Mouse (Mus musculus) spleen, postnatal 0 days (tissue): Measurements from ENCODE around the gene Dbr1. TPM values are rescaled to one million over a fixed set of nuclear protein-coding genes. Genes with fewer than 3 reads are reported as not detected.

ENCODE experiments used
- polyA plus RNA-seq: library from polyadenylated mRNA; unstranded; fragments of >200 nt; fragmentation: Nextera tagmentation; extraction: Ambion mirVana; gene quantifications from 2 replicates; pipeline ENCODE4 v1.2.1, GENCODE M21; 2015

The Dbr1 gene
- polyA plus RNA-seq: 24.0 and 26.0 TPM in 2 replicates

DNA sequence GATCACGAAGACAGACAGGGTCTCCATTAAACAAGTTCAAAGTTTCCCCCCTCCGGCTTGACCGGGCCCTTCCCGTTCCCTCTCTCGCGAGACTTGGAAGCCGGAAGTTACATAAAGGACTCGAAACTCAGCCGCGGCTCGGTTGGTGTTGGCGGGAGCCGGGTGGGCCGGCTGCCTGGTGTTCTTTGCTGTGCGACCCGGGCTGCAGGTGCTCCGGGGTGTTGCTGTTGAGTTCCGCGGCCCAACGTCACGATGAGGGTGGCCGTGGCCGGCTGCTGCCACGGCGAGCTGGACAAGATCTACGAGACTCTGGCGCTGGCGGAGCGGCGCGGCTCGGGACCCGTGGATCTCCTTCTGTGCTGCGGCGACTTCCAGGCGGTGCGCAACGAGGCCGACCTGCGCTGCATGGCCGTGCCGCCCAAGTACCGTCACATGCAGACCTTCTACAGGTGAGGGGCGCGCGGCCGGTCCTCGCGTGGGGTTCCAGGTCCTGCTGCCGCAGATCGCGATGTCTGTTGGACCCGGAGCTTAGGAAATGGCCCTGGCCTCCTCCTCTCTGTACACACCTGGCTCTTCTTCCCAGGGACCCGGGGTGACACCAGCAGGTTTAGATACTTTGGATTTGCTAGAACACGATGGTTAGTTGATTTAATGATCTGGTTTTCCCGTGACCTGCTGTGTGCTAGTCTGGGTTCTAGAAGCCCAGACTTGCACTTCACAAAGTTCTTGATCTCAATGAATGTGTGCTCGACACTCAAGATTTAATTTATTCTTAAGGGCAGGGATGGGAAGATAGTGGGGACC lies at the start of gene Dbr1:
Gene Dbr1 (plus strand): TSS at position 123 of the 804 bp plus-strand sequence.

DNA sequence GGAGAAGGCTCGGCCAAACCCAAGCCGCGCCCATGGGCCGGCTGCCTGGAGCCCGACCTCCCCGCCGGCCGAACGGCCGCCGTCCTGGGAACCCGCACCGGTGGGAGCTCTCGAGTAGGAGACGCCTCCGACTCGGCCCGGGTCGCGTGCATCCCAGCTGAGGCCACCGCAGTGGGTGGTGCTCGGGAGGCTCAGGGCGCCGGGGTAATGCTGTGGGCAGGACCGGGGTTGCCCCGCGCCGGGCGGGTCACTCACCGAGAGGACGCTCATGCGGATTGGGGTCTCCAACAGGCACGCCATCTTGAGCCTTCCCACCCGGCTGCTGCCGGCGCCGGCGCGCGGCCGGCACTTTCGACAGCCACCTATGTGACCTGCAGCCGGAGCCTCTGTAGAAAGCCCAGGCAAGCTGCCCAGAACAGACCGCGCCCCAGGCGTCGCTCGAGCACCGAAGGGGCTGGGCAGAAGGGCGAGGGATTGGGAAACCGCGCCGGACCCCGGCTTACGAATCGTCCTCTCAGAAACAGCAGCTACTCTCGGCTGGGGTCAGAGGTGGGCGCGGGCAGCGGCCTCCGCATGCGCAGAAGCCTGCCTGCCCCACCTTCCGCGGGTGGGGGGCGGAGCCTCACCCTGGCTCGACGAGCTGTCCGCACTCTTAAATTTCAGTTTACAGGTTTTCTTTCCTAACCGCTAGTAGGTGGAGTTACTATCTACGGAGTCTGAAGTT lies 7.1 kb upstream of the Dbr1 start, which contains the start of gene Armc8:
Gene Armc8 (minus strand): TSS at position 553 of the 724 bp plus-strand sequence.

DNA sequence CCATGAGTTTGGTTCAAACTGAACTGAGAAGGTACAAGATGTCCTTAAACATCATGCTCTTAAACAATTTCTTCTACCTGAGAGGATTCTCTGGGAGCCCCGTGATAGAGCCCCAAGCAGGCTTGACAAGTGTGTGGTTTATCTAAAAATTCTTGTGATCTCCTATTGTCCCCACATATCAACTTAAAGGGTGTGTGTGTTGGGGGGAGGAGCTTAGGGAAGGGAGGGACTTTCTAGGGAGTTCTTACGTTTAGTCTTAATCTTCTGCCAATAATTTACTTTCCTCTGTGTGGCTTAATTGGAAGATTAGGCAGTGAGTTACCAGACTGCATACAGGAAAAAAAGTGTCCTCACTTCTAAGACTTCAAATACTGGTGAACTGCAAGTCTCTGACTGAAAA lies 36.6 kb downstream of the Dbr1 start, which contains the start of gene A4gnt:
Gene A4gnt (plus strand): TSS at position 301 of the 400 bp plus-strand sequence.

GRCm38 (mm10) chr9:99629281-99630011 lies 53.8 kb downstream of the Dbr1 start, which contains the start of gene Dzip1l:
Gene Dzip1l, plus strand, starts transcription at chr9:99629496.

Other genes with a start within 250 kb of the Dbr1 start
- 0.40 and 0.52 TPM in 2 replicates for gene Esyt3, start 217.2 kb upstream of the Dbr1 start, polyA plus RNA-seq
- gene Mras, start 138.4 kb upstream of the Dbr1 start, polyA plus RNA-seq: 6.1 and 6.9 TPM in 2 replicates
- 0.16 and 0.19 TPM in 2 replicates for gene Nme9, start 124.3 kb upstream of the Dbr1 start, polyA plus RNA-seq
- gene Armc8, start 6.9 kb upstream of the Dbr1 start, polyA plus RNA-seq: 12.2 and 13.6 TPM in 2 replicates
- gene A4gnt, start 36.7 kb downstream of the Dbr1 start, polyA plus RNA-seq: not detected in 2 replicates
- gene Dzip1l, start 53.7 kb downstream of the Dbr1 start, polyA plus RNA-seq: 3.4 and 6.3 TPM in 2 replicates
- gene Cldn18, start 141.5 kb downstream of the Dbr1 start, polyA plus RNA-seq: 0.05 and 0.07 TPM in 2 replicates